In the genomic region with DNA sequence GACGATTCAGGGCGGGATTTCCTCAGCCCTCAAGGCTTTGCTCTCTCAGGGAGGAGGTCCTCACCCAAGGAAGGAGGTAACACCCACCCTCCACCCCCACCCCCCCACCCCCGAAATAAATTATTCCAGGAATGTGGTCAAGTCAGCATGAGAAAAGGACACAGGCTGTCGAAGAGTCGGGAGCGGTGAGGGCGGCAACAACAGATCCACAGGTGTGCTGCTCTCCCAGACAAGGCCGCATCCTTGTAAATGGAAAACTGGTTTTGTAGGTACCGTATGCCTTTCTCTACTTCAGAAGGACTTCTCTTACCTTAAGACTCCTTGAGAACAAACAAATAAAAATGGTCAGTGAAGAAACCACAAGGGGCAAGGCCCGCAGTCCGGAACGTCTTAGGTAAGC, we compare ENCODE assay signal across 8 mouse cellular contexts. TPM values are rescaled to one million over a fixed set of nuclear protein-coding genes. Genes with fewer than 3 reads are reported as not detected.
DNase-seq lines count a peak whose midpoint lies in the region; ATAC-seq and TF ChIP-seq lines count a peak whose summit lies in the region.

A gene (plus strand): TSS at position 200 of the 400 bp plus-strand sequence.

- H3K4me2 ChIP-seq in midbrain, embryonic 13.5 days (replicated peaks) = no peak within 1 kb of the TSS

- no peak within 1 kb of the TSS for H3K27ac ChIP-seq in embryonic facial prominence, embryonic 10.5 days (replicated peaks)
- H3K27ac ChIP-seq in heart, embryonic 10.5 days = no peak within 1 kb of the TSS
- H3K27ac ChIP-seq in midbrain, embryonic 13.5 days = no peak within 1 kb of the TSS

- no peaks in the 10 kb centered on the region for H3K4me1 ChIP-seq in lung, adult 2 months (ENCODE audit: control insufficient read depth, insufficient read depth, low read length)
- H3K4me1 ChIP-seq in embryonic facial prominence, embryonic 10.5 days = peaks cover 6% of the 10 kb centered on the region
- no peaks in the 10 kb centered on the region for H3K4me1 ChIP-seq in heart, embryonic 10.5 days
- no peaks in the 10 kb centered on the region for H3K4me1 ChIP-seq in midbrain, embryonic 13.5 days (replicated peaks)

- TF ChIP-seq CTCF in lung, adult 2 months (IDR thresholded peaks at IDR 0.05; ENCODE audit: insufficient read depth, low read length) = no peak

- no peak for ATAC-seq in midbrain, embryonic 13.5 days

- no peaks in the 10 kb centered on the region for H3K9me3 ChIP-seq in embryonic facial prominence, embryonic 10.5 days
- H3K9me3 ChIP-seq in heart, embryonic 10.5 days = no peaks in the 10 kb centered on the region
- H3K9me3 ChIP-seq in midbrain, embryonic 13.5 days = no peaks in the 10 kb centered on the region

- DNase-seq in lung, adult 2 months = no peak
- DNase-seq in lung, postnatal 36 days = no peak
- DNase-seq in embryonic facial prominence, embryonic 10.5 days (ENCODE audit: low spot score) = peak; percentile 10
- DNase-seq in heart, embryonic 10.5 days (ENCODE audit: low spot score) = no peak
- DNase-seq in layer of hippocampus, postnatal 36 days = no peak
- DNase-seq in natural killer cell, adult 2 months (ENCODE audit: low spot score in 2 of 2) = no peak
- DNase-seq in right cerebral cortex, adult 2 months (ENCODE audit: low spot score in 2 of 2) = no peak

- no peaks in the 10 kb centered on the region for H3K36me3 ChIP-seq in embryonic facial prominence, embryonic 10.5 days (replicated peaks)
- H3K36me3 ChIP-seq in heart, embryonic 10.5 days = no peaks in the 10 kb centered on the region
- no peaks in the 10 kb centered on the region for H3K36me3 ChIP-seq in midbrain, embryonic 13.5 days

- no peak within 1 kb of the TSS for H3K9ac ChIP-seq in midbrain, embryonic 13.5 days (replicated peaks)

- no peaks in the 10 kb centered on the region for H3K27me3 ChIP-seq in embryonic facial prominence, embryonic 10.5 days (replicated peaks; ENCODE audit: low read depth, poor library complexity, severe bottlenecking)
- no peaks in the 10 kb centered on the region for H3K27me3 ChIP-seq in heart, embryonic 10.5 days (ENCODE audit: insufficient read depth, poor library complexity, severe bottlenecking)
- H3K27me3 ChIP-seq in midbrain, embryonic 13.5 days = no peaks in the 10 kb centered on the region

- 39% methylated on average over 12 of the region's 12 CpGs for WGBS in lung, adult 2 months
- WGBS in embryonic facial prominence, embryonic 10.5 days = 16% methylated on average over 12 of the region's 12 CpGs
- WGBS in heart, embryonic 10.5 days = 28% methylated on average over 12 of the region's 12 CpGs
- WGBS in midbrain, embryonic 13.5 days = 24% methylated on average over 12 of the region's 12 CpGs

- no peak for TF ChIP-seq POLR2A in lung, adult 2 months (IDR thresholded peaks at IDR 0.05; ENCODE audit: borderline replicate concordance, extremely low read depth, low read depth, low read length)

- no peak within 1 kb of the TSS for H3K4me3 ChIP-seq in lung, adult 2 months (replicated peaks; ENCODE audit: extremely low read depth, low read depth, low read length)
- H3K4me3 ChIP-seq in embryonic facial prominence, embryonic 10.5 days = no peak within 1 kb of the TSS
- no peak within 1 kb of the TSS for H3K4me3 ChIP-seq in heart, embryonic 10.5 days
- H3K4me3 ChIP-seq in midbrain, embryonic 13.5 days (replicated peaks) = no peak within 1 kb of the TSS

RNA-seq across cellular contexts. Expression of the gene that starts here (rescaled TPM):
- polyA plus RNA-seq in lung, adult 2 months (2012; rRNA removed) = 53.4 TPM in 2 replicates
- 503 and 518 TPM in 2 replicates for polyA plus RNA-seq in embryonic facial prominence, embryonic 10.5 days (2016; fragmentation: Nextera tagmentation; extraction: Ambion mirVana)
- polyA plus RNA-seq in heart, embryonic 10.5 days (2016; fragmentation: Nextera tagmentation; extraction: Ambion mirVana) = 392 and 514 TPM in 2 replicates
- 100 to 1,000 TPM; 220 to 226 TPM for total RNA-seq in layer of hippocampus, postnatal 36 days (2021)
- 316 and 320 TPM in 2 replicates for polyA plus RNA-seq in midbrain, embryonic 13.5 days (2015; fragmentation: Nextera tagmentation; extraction: Ambion mirVana)
